13 mouse cellular contexts compared by ENCODE assay signal in the genomic region with DNA sequence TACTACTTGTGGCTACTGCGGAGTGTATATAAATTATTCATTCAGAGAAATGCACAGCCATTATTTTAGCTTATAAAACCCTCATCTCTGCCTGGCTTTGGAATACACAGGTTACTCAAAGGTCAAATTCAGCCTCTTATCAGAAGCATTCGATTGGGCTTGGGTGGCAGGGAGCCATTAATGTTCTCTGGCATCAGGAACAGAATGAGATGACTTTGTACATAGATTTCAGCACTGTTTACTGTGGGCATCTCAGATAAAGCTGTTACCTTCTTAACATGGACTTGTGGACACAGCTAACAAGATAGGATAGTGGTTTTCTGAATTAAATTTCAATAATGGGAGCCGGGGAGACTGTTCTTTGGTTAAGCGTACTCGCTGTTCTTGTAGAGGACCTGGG. TPM values are rescaled to one million over a fixed set of nuclear protein-coding genes. Genes with fewer than 3 reads are reported as not detected.
"Had no signal": no experiment of that assay in that cellular context is flagged by ENCODE, and none has a peak within 500 bp of the region (broad histone marks: within the 10 kb centered on the region; RNA-seq: fewer than 3 reads in every experiment).

No protein-coding gene starts in this region.

RNA-seq across cellular contexts. Expression of a gene that starts 13.3 kb away (rescaled TPM):
- total RNA-seq: neutrophil, adult 5-6 weeks had no signal
- polyA plus RNA-seq: neural tube, embryonic 13.5 days; neural tube, embryonic 14.5 days; neural tube, embryonic 15.5 days; small intestine, adult 2 months; spleen, adult 2 months; stomach, embryonic 14.5 days; stomach, embryonic 15.5 days; stomach, embryonic 16.5 days; stomach, postnatal 0 days; testis, adult 2 months; thymus, adult 2 months; urinary bladder, adult 2 months had no signal
